Mouse (Mus musculus) A20 (cell line): ENCODE data around the gene Entpd8.

Source experiments
- DNase-seq: peaks from one replicate; pipeline ENCODE4 v3.0.0-alpha.2; 2011; ENCODE audit warnings: low read depth, low spot score

The Entpd8 gene

DNA sequence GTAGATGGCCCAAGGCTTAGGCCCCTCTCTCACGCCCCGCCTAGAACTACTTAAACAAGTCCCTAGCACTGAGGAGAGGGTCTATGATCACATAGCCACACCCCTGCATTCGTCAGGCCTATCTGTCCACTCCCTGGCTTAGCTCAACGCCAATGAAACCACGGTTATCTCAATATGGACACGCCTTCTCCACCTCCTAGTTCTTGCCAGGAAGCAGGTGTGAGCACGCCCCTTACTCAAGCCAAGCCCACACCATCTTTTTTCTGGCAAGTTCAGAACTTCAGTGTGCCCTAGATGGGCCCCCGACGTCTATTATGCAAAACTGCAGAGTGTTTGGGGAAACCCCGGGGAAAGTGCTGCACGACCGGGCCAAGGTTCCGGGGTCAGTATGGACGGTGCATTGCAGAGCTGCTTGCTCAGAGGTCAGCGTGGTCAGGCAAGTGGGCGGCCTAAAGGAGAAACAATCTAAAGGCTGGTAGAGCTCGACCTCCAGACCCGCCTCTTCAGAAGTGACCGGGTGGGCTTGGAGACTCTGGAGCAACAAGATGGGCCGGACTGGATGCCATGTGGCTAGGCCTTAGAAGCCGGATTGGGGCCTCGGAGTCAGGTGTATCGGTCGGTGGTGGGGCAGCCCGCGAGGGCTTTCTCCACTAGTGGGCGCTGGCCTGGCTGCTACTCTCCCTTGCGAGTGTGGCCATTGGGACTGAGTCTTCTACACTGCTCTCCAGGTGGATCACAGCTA lies 15.2 kb downstream of the Entpd8 start, which contains the start of gene Noxa1:
TSS of gene Noxa1 (minus strand) at position 41 of the 742 bp plus-strand sequence.
- DNase-seq: no peak

DNA sequence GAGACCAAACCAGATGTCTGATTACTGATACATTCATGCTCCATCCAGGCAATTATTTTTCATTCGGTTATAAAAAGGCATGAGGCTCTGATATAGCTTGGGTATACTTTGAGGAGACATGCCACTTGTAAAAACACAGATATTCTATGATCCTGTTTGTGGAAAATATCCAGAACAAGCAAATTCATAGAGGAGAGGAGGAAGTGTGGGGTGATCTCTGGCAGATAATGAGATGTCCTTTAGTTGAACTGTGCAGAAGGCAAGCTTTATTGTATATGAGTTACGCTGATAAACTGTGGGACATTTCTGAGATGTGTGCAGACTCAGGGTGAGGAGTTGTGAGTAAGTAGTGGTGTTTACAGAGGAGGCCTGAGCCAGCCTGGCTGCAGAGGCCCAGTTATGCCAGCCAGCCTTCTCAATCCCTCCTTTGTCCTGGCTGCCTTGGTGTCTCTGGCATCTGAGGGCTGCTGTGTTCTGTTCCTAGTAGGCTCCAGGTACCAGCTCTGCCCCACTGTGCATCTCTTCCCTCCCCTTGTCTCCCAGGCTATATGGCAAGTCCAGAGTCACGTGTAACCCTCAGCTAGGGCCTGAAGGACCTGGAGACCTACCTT lies 18.0 kb downstream of the Entpd8 start:
- DNase-seq: no peak

DNA sequence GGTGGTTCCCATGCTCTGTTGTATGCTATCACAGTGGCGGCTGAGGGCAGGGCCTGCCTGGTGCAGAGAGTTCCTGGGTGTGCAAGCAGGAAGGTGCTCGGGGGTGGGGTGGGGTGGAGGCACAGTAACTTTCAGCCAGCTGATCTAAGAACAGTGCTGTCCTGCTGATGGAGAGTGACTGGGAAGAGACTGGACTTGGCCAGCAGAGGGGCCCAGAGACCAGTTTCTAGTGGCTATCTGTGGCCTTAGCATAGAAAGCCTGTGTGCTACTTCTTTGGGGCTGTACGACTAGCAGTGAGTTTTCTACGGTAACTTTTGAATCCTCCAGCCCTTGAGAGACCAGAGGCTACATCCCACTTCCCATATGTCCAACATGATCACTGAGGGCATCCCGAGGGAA lies 18.9 kb downstream of the Entpd8 start:
- DNase-seq: no peak

DNA sequence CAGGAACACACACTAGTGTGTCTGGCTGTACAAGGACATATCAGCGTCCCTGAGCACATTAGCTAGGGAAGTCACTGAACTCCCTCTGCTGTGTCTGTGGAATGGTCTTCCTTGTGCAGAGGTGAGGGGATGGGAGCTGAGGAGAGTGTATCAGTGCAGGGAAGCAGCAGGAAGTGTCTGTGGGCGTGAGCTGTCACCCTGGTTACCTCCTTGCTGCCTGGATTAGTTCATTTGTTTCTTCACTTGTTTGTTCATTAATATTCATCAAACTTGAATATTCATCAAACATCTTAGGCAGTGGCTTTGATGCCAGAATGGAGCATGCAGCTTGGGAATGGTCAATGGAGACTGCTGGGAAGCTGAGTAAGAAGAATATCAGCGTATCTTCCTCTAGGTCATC lies 19.6 kb downstream of the Entpd8 start:
- DNase-seq: no peak

DNA sequence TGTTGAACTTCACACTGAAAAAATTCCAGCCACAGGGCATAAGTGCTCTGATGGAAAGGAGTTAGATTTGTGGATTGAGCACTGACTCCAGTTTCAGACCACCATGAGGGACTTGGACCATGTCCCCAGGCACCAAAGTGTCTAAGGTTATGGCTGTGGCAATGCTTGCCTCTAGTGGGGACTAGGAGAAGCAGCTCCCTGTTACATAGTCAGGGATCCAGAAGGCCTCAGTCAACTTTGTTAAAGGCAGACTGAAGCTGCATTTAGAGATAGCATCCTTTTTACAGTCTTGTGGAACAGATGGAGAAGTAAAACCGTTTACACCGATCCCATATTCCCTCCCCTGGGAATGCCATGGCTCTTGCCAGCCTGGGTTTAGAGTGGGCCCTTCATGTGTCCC lies 24.0 kb downstream of the Entpd8 start:
- DNase-seq: no peak

DNA sequence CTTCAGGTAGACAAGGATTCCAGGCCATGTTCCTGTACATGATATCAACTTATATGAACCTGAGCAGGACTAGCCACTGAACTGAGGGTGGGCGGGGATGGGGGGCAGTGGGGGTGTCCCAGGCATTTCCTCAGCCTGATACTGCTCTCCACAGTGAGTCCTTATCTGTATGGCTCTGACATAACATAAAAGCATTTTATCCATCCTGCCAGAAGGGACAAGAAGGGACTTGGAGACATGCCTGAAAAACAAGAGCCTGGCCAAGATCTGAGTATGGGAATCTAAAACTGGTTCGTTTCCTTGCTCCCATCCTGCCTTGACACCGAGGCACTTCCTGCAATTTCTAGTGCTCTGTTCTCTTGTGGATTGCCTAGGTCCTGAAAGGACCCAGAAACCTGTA lies 25.9 kb downstream of the Entpd8 start:
- no peak for DNase-seq

DNA sequence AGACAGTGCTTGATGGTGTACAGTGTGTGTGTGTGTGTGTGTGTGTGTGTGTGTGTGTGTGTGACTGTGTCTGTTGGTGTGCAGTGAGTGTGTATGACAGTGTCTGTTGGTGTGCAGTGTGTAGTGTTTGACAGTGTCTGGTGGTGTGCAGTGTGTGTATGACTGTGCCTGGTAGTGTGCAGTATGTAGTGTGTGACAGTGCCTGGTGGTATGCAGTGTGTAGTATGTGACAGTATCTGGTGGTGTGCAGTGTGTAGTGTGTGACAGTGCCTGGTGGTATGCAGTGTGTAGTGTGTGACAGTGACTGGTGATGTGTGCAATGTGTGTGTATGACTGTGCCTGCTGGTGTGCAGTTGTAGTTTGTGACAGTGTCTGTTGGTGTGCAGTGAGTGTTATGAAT lies 29.4 kb downstream of the Entpd8 start:
- no peak for DNase-seq

DNA sequence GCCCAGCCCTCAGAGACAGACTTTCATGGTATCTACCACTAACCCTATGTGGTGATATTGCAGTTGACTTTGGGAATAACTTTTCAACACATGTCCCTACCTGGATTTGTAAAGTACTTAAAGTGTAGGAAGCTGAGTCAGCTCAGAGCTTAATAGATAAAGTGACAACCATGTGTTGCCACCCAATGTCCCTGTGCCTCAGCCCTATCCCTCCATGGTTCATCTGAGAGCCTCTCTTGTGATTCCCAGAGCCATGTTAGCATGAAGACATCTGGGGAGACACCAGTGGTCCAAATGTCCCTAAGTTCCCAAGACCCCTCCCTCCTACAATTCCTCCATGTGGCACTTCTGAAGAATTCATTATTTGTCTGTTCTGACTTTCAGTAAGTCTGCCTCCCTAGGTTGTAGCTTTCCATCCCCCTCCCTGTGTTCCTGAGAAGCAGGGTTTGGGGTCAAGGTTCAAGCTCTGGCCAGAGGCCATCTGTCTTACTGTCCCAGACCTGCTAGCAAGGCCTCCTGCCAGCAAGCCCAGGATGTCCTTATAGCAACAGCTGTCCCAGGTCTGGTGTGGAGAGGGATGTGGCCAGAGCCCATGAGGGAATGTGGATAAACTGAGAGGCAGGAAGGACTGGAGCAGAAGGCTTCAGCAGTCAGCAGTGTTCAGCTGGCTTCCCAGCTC lies 30.5 kb downstream of the Entpd8 start:
- no peak for DNase-seq

DNA sequence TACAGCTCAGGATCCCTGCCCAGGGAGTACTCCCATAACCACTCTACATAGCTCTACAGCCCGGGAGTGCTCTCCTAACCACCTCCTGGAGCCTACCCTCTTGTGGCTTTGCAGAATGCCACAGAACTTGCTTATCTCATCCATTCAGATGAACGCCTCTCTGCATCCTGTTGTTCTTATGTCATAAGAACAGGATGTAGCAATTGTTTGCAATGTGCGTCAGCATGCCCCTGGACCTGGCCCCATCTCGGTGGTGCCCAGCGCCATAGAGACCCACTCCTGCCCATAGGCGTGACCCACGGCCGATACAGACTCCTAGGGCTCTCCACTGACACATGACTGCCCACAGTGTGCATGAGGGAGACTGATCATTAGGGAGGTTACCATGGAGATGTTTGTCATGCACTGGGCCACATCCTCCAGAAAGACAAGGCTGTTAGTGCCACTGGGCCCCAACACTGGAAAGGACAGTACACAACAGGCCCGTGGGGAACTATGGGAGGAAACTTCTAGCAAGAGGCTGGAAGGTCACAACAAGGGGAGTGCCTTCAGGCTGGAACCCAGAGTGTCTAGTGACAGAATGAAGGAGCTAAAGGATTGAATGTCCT lies 31.2 kb downstream of the Entpd8 start:
- no peak for DNase-seq

DNA sequence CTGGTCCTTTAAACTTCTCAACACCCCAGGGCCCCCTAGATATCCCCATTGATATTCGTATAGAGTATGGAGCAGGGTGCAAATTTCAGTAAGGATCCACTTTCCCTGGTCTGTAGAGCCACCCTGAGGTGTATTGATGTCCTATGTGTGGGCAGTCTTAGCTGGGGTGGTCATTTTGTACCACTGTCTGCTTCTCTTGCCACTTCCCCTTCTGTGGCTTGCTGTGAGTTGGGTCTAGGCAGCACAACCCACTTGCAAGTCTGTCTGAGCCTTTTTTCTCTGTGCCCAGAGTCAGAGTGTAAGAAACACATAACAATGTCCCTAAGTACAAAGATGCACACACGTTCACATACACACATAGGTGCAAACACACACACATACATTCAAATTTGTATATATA lies 34.2 kb downstream of the Entpd8 start:
- no peak for DNase-seq

DNA sequence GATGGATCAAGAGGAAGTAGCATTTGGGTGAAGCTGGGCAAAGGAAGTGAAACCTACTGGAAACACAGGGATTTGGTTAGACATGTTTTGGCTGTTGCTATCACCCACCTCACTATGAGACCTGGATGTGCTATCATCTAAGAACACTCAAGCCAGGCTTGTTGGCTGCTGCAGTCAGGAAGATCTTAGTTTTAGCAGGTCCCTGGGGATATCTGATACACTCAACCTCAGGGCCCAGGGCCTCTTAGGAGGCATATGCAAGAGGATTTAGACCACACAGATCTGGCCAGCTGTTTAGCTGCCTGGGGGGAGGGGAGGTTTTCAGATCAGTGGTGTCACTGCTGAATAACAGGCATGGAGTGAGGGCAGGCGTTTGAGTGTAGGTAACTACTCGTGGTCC lies 35.3 kb downstream of the Entpd8 start:
- DNase-seq: peak; percentile 24

DNA sequence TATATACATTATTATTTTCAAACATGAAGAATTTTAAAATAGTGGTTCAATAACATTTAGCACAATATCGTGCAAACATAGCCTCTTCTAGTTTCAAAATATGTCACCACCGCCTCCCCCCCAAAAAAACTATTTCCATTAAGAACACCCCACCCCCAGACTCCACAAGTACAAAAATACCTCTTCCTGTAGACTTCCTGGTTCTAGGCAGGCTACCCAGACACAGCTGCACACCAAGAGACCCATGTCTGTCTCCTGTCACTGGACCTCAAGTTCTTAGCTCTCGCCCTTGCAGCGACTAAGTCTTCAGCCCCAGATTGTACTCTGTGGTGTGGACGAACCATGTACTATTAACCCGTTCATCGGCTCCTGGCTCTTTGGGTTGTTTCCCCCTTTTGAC lies 40.9 kb downstream of the Entpd8 start:
- peak; percentile 42 for DNase-seq

DNA sequence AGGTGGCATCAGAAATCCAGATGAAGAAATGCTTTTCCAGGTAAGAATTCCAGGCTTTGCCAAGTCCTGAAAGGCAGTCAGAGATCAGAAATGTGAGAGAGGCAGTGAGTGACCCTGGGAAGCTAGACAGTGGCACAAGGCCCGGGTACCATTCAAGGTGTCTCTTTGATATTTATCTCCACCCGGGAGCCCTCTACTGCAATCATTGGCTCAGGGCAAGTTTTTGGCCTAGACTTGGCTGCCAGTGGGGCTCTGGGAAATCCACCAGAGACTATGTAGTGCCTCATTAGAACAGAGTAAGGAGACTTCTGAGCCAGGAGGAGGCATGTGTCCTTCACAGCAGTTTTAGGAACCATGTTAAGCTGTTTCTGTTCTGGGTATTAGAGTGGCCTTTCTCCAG lies 42.6 kb downstream of the Entpd8 start:
- no peak for DNase-seq

DNA sequence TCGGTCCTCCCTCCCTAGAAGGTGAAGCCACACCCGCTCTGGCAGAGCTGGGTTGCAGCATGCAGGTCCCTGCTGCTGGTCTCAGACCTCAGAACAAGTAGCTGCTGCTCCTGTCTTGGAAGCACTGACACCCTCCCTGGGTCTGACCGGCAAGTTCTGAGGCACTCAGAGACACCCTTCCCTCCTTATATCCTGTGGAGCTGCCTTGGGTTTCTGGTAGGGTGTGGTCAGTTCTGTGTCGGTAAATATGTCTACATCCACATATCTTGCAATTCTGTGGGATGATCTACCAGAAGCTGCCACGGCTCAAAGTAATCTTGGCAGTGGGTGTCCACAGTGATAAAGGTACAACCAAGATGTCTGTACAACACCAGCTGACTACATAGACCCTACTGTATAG lies 43.4 kb downstream of the Entpd8 start:
- DNase-seq: no peak

DNA sequence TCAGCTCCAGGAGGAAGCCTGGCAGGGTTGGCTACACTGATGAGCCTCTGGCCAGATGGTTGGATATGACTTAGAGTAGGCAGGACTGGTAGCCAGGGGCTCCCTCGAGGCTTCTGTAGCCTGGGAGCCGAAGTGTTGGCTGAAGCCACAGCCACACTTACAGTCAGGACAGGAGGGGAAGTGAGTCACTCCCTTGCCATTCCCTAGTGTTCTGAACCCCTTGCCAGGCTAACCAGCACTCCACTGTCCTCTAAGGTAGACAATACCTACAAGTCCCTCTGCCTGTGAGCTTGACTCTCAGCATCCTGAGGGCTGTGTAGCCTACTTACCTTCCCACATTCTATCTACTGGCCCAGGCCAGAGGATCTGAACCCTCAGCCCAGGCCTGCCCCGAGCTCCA lies 44.3 kb downstream of the Entpd8 start:
- no peak for DNase-seq

DNA sequence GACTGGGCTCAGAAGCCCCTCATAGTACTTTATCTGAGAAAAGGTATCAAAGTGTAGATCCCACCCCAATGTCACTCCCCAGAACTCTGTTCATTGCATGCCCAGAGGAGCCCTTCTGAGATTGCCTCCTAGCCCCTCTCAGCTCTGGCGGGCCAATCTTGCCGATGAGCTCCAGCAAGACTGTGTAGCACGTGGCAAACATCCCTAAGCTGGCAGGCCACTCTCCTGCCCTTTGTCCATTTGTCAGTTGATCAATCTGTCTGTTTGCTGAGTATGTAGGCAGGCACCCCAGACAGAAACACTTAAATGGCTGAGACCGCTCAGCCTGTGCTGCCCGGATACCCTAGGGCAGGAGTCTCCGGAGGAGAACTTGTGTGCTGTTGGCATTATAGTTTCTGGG lies 45.0 kb downstream of the Entpd8 start:
- no peak for DNase-seq

DNA sequence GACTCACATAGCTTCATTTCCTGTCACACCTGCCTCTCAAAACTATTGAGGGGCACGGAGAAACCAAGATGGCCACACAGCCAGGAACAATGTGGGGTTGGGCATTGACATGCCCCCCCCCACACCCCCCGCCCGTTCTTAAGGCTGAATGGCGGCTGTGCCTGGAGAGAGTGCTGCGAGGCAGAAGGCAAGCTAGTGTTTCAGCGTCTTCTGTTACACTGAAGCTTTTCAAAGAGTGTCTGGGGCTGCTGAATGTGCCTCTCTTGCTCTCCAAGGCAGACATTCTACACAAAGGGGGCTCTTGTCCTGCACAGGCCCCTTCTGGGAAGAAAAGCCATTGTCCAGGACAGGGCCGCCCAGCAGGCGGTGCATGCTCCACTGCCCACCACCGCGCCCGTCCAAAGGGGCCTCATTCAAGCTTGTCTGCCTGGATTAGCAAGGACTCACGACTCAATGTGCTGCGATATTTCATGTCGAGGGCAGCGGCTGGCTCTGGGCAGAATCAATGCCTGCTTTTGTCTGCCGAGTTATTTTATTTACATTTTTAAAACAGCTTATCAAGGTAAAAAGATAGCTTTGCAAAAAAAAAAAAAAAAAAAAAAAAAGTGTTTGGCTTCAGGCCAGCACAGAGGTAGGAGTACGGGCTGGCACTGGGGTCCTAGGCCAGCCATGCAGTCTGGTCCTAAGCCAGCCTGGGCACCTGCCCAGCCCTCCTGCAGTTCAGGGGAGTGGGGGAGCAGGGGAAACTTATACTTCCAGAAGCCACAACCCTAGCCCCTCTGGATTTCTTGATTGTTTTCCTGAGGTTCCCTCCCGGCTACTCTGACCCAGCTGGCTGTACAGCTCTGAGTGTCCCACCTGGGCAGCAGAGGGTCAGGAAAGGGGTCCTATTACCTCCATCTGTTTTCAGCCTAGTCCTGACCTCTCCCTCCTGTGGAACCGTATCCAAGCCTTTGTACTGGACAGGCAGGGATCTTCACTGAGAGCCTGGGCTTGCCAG lies 46.2 kb downstream of the Entpd8 start:
- DNase-seq: no peak

DNA sequence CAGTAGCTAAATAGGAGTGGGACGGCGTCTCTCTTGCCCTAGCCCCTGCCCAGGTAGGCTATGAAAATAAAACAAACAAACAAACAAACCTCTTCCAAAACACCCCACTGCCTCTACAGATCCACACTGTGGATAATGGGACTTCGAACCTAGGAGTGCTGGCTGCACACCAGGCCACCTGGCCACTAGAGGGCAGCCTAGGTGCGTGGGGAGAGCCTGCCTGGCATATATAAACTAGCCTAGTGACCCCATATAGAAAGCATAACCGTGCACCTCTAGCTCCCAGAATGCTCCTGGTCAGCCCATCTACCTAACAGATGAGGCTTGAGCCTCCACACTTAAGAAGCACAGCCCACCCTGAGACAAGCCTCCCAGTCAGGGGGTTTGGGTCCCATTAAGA lies 47.1 kb downstream of the Entpd8 start:
- DNase-seq: peak; percentile 68

DNA sequence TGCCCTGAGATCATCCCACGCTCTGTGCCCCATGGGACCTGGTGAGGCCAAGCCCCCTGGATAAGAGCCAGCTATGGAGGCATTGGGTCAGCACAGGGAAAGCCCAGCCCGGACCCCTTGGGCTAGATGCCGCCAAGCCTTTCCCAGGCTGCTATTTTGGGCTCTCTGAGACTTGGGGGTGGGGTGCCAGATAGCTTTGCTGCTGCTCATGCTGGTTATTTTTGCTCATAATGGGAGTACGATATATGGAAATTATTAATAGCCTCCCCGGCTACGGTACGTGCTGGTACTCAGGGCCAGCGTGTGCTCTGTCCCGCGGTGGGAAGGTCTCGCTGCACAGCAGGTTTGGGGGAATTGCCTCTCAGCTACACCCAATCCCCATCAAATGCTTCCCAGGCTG lies 48.0 kb downstream of the Entpd8 start:
- no peak for DNase-seq

DNA sequence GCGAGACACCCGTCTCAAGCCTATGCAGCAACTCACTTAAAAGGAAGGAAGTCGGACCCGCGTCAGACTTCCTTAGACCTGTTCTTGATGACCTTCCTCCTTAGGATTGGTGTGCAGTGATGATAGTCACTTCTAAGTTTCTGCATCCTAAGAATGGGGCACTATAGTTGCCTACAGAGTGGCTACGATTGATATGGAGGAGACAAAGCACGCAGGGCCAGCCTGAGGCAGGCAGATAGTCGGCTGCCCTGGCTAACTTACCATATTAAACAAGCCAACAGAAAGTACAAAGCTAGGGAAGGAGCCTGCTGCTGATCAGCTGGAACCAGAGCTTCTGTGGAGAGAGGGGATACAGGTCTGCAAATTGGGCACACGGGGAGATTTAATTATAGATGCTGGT lies 51.5 kb downstream of the Entpd8 start:
- no peak for DNase-seq
